Mouse (Mus musculus): Measurements from ENCODE around the gene Calhm2.
A peak's percentile ranks its signal among the peaks of the same experiment; 100 is the strongest.
"Not testable (repeated sequence)": the region's sequence is repeated elsewhere in the genome, so short reads cannot be mapped to it uniquely, and the experiment has no call there.

The Calhm2 gene

DNA sequence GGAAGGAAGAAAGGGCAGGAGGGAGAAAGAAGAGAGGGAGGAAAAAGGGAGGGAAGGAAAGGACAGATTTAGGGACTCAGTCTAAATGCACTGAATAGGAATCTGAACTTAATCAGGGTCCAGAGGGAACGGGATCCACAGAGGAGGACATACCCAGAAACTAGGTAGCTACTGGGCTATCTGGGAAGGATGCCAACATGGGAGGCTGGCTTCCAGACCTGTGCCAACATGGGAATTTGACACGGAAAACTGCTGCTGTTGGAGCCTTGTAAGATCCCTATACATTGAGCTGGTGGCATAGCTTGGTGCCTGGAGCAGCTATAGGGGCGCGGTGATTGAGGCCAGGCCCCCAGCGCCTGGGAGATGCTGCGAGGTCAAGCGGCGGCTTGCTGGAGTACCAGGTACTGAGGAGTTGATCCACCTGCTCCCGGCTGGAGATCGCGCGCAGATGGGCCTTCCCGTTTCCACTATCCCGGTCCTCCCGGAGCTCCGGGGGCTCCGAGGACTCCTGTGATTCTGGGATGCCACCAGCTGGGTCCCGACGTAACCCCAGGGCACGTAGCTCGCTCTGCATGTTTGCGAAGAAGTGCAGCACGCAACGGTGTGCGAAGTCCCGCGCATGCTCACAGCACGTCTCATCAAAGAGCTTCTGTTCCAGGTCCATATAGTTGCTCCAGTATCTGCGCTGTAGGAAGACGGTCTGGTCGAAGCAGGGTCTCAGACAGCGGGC, 13.4 kb upstream of the Calhm2 start:
- no peak for DNase-seq (ENCODE audit: low spot score)

DNA sequence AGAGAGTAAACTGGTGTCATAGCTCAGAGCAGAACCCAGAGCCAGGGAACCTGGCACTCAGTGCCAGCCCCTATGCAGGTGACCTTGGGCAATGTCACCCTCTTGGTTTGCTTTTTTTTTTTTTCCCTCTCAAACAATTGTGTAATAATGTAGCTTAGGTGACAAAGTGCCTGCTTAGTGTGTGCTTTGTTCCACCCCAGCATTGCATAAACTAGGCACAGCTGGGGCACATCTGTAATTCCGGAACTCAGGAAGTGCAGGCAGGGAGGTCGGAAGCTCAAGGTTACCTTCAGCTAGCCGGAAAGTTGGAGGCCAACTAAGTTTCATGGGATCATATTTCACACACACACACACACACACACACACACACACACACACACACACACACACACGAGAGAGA, 11.8 kb upstream of the Calhm2 start:
- no peak for DNase-seq (ENCODE audit: low spot score)

DNA sequence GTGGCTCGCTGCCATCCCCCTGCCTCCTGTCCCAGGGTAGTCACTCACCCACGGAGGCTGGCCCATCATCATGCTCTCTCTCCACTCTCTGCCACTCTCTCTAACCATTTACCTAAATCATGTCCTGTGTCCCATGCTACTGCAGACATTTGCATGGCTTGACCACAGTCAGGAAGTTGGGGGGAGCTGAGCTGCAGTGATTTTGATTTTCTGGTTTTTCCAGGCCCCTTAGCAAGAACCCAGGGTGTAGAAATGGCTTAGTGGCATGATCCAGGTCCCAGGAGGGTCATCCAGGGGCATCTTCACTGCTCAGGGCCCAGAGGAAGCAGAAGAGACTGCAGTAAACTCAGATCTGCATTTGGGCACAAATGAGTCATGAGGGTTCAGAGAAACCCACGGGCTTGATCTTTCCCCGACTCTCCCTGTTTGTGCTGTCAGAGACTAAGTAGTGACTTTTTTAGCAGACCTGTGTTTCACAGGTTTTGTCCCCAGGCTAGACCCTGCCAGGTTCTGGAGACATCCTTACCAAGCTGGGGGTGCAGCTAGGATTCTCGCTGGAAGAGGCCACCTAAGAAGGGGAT, 10.3 kb upstream of the Calhm2 start:
- DNase-seq (ENCODE audit: low spot score) = no peak

DNA sequence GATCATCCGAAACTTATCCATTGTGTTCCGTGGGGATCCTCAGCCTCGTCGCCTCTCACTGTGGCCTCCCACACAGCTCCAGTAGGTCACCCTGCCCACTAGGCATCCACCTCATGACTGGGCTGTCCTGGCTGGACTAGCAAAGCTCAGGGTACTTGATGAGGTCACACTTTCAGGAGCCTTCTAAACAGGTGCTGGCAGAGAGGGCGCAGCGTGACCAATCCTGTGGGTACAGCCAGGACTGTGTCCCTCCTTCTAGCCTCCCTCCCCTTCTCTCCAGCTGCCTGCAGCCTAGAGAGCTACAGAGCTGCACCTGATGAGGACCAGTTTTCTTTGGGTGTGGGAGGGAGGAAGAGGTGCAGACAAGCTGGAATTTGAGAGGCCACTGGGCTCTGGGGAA, 6.1 kb upstream of the Calhm2 start, which contains the start of gene Calhm1:
Calhm1 (minus strand) TSS at position 101 of the 400 bp plus-strand sequence.
- no peak for DNase-seq (ENCODE audit: low spot score)

DNA sequence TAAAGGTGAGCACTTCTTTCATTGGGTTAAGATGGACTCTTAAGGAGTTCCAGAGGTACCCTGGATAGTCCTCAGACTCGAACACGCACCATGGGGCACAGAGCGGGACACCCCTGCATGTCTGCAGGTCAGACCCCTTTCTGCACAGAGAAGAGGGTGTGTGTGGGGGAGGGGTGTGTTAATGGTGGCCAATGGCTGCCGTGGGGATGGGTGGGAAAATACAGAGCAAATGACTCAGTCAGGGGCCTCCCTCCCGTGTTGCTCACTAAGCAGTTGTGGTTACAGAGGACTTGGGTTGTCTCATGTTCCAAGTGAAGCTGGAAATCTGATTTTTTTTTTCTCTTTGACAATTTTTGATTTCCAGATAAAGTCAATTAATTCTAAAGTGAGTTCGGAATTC, 4.3 kb upstream of the Calhm2 start:
- no peak for DNase-seq (ENCODE audit: low spot score)

DNA sequence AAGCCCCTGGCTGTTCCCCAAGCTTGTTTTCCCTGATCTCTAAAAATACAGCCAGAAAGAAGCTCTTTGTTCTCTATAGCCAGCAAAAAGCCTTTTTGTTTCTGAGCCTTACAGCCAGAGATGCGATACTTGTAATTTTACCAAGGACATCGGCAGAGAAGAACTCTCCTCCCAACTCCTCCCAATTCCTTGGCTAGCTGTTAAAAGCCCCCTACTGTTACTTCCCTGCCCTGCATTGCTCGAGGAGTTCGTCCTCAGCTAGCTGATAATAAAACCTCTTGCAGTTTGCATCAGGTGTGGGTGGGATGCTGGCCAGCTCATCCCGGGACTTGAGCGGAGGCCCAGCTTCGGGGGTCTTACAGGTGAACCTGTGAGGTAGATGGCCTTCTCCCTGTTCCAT, 1.5 kb upstream of the Calhm2 start:
- not testable (repeated sequence) for DNase-seq (ENCODE audit: low spot score)

DNA sequence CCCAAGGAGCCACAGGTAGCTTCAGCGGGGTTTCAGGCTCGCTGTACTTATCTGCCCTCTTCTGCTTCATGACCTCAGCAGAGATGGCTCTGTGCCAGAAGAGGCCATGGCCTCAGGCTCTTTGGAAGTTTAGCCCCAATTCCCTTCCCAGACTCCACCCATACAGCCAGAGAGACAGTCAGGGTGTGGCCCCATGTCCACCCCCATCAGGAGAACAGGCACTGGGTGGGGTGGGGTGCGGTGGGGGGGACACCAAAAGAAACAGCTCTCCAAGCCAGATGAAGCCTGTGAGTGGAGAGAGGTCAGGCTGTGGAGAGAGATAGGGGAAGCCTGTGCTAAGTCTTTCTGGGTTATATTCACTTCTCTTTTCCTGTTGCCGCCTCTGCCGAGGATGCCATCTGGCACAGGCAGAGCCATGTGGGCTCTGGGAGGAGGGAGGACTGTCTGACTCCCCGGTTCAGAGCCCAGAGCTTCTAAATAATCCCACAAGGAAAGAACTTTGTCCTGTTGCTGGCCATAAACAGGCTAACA, 978 bp downstream of the Calhm2 start:
- peak; percentile 62 for DNase-seq (ENCODE audit: low spot score)

DNA sequence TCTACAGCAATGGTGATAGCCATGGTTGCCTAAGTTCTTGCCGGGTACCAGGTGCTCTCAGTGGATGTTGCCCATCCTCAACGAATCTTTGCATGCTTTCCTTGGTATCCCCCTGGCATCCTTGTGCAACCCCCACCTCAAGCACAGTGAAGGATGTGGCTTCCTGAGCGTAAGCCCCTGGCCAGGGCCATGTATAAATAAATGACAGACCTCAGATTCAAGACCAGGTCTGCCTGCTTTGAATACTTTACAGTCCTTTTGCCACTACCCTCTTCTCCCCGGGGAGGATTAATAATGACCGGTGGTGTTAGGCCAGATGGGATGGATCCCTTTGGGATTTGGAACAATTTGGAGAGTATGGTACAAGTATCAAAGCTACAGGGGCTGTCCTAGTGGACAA, 1.9 kb downstream of the Calhm2 start:
- no peak for DNase-seq (ENCODE audit: low spot score)

DNA sequence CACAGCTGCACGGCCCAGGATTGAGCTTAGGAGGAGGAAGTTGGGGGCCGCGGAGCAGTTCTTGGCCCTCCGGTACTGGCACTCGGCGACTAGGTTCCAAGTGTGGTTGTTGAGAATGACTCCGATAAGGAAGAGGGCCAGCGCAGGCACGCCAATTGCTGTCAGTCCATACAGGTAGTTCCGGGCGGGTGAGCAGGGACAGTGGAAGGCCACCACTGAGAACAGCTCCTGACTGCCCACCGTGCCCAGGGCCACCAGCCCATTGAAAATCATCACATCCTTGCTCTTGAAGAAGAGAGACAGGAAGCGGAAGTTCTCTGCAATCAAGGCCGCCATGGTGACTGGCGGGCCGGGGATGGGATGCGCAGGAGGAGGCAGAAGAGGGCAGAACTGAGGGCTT, 2.5 kb downstream of the Calhm2 start:
- no peak for DNase-seq (ENCODE audit: low spot score)

DNA sequence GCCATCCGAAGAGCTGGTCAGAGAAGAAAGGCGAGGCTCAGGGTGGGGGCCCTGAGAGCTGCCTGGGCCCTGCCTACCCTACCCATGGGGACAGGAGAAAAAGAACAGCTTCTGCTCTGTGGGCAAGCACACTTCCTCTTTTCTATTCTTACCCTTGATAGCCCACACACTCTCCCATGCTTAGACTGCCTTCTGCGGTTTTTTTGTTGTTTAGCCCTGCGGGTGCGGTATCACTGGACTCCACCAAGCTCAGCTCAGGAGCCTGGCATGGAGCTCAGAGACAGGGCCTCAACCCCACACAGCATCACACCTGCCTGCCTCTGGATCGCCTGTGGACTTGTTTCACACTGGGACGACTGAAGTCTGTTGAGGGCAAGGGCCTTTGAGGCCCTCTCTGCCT, 4.9 kb downstream of the Calhm2 start:
- DNase-seq (ENCODE audit: low spot score) = no peak

DNA sequence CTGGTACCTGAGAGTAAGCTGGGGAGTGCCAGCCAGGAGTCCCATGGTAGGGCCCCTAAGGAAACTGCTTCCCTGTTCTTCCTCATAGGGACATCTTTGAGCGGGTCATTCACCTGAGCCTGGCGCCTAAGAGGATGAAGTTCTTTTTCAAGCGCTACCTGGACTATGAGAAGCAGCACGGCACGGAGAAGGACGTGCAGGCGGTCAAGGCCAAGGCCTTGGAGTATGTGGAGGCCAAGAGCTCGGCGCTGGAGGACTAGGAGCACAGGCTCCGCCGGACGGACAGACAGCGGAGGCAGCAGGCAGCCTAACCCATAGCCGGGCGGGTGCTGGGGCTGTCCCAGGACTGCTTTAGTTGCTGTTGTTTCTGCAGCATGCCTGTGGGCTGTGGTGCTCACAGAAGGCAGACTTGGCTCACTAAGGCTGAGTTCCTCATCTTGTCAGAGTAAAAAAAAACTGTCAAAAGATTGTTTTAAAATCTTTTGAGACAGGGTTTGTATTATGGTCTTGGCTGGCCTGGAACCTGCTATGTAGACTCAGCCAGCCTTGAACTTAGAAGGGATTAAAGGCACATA, 7.5 kb downstream of the Calhm2 start:
- no peak for DNase-seq (ENCODE audit: low spot score)

DNA sequence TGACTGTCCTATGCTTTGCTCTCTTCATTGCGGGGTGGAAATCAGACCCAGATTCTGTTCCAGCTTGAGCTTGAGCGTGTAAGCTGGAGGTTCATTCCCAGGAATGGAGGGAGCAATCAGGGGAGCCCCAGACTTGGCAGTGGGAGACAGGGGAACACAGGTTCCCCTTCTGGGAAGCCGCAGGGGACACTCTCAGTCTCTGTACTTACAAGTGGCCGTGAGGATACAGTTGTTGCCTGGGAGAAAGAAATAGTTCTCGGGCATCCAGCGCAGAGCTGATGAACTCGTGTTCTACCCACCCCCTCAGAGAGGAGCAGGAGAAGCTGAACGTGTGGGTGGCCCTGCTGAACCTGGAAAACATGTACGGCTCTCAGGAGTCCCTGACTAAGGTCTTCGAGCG, 9.3 kb downstream of the Calhm2 start:
- DNase-seq (ENCODE audit: low spot score) = no peak

DNA sequence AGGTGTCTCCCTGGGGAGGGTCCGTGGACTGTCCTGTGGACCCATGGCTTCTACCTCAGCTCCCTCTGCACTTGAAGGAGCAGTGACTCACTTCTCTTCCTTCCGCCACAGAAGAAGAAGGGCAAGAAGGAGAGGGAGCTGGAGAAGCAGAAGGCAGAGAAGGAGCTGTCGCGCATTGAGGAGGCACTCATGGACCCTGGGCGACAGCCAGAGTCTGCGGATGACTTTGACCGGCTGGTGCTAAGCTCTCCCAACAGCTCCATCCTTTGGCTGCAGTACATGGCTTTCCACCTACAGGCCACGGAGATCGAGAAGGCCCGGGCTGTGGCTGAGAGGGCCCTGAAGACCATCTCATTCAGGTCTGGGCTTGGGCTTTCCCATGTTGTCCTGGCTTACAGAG, 9.9 kb downstream of the Calhm2 start:
- no peak for DNase-seq (ENCODE audit: low spot score)

DNA sequence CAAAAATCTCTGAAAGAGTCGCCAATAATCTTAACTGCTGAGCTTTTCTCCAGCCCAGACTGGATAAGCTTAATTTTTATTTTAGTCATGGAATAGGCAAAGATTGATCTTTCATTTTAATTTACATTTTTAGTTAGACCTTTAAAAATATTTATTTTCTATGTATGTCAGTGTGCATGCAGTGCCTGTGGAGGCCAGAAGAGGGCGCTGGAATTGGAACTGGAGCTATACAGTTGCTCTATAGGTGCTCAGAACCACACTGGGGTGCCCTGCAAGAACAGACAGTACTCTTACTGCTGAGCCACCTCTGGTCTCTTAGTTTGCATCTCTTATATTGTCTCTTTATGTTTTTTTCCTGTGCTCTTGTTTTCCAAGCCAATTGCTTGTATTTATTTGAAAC, 15.3 kb downstream of the Calhm2 start:
- peak; percentile 43 for DNase-seq (ENCODE audit: low spot score)

DNA sequence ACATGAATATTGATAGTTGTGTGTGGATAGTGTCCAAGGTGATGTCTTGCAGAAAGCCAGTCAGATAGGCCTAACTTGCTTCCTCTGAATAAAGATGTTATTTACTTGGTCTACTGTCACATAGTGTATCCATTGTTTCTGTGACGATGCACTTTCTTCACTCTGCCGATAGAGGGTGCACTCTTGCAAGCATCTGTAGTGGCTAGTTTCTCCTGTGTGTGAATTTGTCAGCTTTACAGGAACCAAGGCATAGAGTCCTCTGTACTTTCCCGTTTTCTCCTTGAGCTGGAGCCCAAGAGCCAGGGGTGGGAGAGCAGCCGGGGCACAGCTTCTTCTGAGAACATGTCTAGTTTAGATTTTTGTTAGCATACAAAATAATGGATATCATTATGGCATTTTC, 17.0 kb downstream of the Calhm2 start:
- no peak for DNase-seq (ENCODE audit: low spot score)

DNA sequence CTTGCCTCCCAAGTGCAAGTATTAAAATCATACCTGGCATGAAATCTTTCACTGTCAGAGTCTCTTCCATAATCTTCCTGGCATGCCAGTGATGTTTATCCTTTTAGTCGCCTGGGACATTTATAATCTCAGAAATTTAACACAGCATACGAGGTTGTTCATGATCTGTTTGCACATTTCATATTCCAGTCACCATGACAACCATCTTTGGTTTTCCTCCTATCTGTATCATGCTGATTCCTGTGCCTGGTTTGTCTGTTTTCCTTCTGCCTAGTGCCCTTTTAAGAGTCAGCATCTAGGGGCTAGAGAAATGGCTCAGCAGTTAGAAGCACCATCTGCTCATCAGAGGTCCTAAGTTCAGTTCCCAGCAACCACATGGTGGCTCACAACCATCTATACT, 19.5 kb downstream of the Calhm2 start:
- DNase-seq (ENCODE audit: low spot score) = no peak

DNA sequence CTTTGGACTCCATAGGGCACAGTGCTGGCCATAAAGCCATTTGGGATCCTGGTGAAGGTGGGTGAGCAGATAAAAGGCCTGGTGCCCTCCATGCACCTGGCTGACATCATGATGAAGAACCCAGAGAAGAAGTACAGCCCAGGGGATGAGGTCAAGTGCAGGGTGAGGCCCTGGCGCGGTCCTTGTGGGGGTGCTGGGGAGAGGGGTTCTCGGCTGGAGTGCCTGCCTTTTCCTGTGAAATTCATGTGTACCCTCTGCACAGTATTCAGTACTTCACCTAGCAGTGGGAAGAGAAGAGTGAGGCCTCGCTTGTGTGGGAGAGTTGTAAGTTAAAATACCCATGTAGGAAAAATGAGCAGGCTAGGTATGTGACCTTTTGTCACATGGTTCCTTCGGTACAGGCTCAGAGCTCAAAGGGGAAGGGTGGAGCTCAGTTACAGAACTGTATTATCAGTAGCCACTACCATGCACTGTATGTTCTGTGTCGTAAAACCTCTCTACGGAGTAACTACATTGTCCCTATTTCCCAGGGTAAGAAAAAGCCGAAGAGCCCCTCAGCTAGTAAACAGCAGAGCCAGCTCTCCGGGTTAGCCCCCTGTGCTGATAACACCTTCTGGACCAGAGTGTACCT, 33.3 kb downstream of the Calhm2 start:
- no peak for DNase-seq (ENCODE audit: low spot score)

DNA sequence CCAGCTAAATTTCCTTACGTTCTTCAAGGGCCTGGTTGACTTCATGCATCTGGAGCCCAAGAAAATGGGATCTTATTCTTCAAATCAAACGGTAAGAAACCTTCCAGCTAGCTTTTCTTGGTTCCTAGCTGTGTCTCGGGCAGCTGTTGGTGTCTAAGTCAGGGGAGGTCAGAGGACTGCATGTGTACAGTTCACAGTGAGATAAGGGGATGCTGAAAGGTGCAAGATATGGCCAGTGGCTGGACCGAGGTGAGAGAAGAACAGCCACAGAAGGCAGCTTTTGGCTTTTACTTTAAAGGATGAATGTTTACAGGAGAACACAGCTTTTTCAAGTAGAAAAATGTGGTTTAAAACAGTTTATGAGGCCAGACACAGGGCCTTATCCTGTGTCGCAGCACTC, 37.0 kb downstream of the Calhm2 start:
- no peak for DNase-seq (ENCODE audit: low spot score)

DNA sequence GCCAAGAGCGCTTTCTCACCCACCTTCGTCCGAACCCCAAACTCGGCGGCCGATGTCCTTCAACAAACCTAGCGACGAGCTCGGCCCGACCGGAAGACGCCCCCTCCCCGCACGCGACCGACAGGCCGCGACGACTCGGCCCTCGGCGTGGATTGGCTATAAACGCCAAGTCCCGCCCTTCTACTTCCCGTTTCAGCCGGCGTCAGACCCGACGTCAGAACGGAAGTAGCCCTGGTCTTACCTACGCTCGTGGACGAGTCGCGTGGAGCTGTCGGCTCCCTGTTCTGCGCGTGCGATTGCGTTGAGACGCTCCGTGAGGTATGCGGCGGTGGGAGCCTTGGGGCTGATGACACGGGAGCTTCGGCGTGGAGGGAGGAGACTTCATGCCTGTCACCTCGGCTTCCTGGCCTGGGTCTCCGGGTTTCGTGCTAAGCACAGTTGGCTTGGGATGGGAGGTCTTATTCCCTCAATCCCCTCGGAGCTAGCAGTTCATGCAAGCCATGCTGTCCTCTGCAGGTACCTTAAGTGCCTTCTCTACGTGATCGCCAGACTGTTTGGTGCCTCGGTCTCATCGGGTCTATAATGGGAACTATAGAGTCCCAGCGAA, 47.4 kb downstream of the Calhm2 start, which contains the start of the genes Usmg5 and Pdcd11:
Usmg5 (minus strand) TSS at position 98 of the 607 bp plus-strand sequence.
Pdcd11 (plus strand) TSS at position 219 of the 607 bp plus-strand sequence.
- DNase-seq (ENCODE audit: low spot score) = peak; percentile 96

DNA sequence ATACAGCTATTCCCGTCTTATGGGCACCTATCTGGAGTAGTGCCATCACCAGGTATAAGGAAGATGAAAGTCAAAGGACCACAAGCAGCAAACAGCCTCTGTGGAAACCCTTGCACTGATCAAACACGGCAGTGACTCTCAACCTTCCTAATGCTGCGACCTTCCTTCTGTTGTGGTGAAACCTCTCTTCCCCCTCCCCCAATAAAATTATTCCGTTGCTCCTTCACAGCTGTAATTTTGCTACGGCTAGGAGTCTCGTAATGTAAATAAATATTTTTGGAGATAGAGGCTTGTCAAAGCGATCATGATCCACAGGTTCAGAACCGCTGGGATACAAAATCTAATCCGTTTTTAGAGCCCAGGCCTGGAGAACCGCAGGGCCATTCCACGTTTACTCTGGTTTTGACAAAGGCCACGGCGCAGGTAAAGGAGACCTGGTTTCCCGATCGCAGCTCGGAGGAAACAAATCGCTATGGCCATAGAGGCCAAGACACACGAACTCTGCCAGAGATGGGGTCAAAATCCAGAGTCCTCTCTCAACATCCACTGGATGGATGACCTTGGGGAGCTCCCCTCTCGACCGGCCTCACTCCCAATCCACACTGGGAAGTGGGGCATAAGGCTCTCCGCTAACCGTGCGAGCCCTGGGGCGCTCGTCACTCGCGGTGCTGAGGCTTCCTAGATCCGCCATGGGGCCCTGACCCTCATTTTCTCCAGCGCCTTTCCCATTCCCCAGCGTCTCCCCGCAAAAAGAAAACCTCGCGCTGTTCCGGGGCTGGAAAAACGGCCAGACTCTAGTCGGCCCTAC, 48.2 kb downstream of the Calhm2 start:
- no peak for DNase-seq (ENCODE audit: low spot score)

DNA sequence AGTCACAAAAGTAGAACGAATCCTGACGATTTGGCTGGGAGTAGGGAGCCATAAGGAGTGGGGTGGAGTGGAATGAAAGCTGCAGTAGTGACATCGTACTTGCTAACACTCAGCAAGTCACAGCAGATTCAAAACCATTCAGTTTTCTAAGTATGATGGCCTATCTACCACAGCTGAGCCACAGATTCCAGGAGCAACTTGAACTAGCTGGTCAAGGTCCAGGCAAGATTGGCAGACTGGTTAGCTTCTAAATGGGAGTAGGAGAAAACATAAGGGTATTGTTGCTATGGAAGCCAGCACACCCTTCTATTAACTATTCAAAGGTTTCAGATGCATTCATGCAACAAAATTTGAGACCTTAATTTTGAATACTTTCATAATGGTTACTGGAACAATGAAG, 49.9 kb downstream of the Calhm2 start:
- DNase-seq (ENCODE audit: low spot score) = no peak

All from urinary bladder, postnatal 14 days (tissue).